Mouse (Mus musculus) E14TG2a.4 (cell line): ENCODE data around the gene Zfand3.

ENCODE experiments used
- H3K27me3 ChIP-seq: 2 replicates; pipeline ENCODE4 v1.6.1; 2014; ENCODE audit warnings: low read length, control low read depth; ENCODE audit not compliant: insufficient read depth
- H3K36me3 ChIP-seq: 2 replicates; pipeline ENCODE4 v1.6.1; 2014; ENCODE audit warnings: low read length, control low read depth; ENCODE audit not compliant: insufficient read depth
- H3K4me1 ChIP-seq: replicated peaks from 2 replicates; pipeline ENCODE4 v1.6.1; 2014; ENCODE audit warnings: low read depth, low read length, control low read depth
- H3K4me3 ChIP-seq: replicated peaks from 2 replicates; pipeline ENCODE4 v1.5.1; 2014; ENCODE audit warnings: mild to moderate bottlenecking, low read length
- H3K9me3 ChIP-seq: 2 replicates; pipeline ENCODE4 v1.6.1; 2014; ENCODE audit warnings: low read length, control low read depth
- CTCF ChIP-seq: conservative IDR thresholded peaks from 2 replicates; pipeline ENCODE4 v1.5.1; 2014; ENCODE audit warnings: low read length
- NANOG ChIP-seq: IDR thresholded peaks from 2 replicates; pipeline ENCODE4 v1.6.1; 2014; ENCODE audit warnings: borderline replicate concordance, low read length, mixed read lengths
- POU5F1 ChIP-seq: IDR thresholded peaks from 2 replicates; pipeline ENCODE4 v1.6.1; 2014; ENCODE audit warnings: low read length, borderline replicate concordance

Gene Zfand3

GRCm38 (mm10) chr17:30182063-30182462, 177.5 kb downstream of the Zfand3 start:
- H3K4me3 ChIP-seq, result no peak overlapping the region
- H3K36me3 ChIP-seq, result peaks cover 12% of the 10 kb centered on the region
- peaks cover 2% of the 10 kb centered on the region; the same call in 1 of the 2 replicates for H3K4me1 ChIP-seq
- no peaks in the 10 kb centered on the region for H3K9me3 ChIP-seq
- no peaks in the 10 kb centered on the region for H3K27me3 ChIP-seq
- no peak for TF ChIP-seq NANOG
- no peak for TF ChIP-seq CTCF
- TF ChIP-seq POU5F1, result no peak

- H3K36me3 ChIP-seq, result no peaks in the 10 kb centered on the region
- H3K27me3 ChIP-seq, result no peaks in the 10 kb centered on the region
- peaks cover 15% of the 10 kb centered on the region for H3K4me1 ChIP-seq
- no peaks in the 10 kb centered on the region for H3K9me3 ChIP-seq
- TF ChIP-seq NANOG, result no peak
- no peak for TF ChIP-seq POU5F1
- TF ChIP-seq CTCF, result no peak
- no peak overlapping the region for H3K4me3 ChIP-seq
These were observed 179.0 kb downstream of the Zfand3 start for GRCm38 (mm10) chr17:30183561-30183960.

- Histone ChIP-seq H3K4me3 (no peak overlapping the region), H3K36me3 (no peaks in the 10 kb centered on the region), H3K27me3 (no peaks in the 10 kb centered on the region), H3K9me3 (no peaks in the 10 kb centered on the region), H3K4me1 (peaks cover 30% of the 10 kb centered on the region)
- no peak for TF ChIP-seq CTCF
- TF ChIP-seq NANOG, result no peak
- TF ChIP-seq POU5F1, result no peak
These were observed 182.6 kb downstream of the Zfand3 start for GRCm38 (mm10) chr17:30187154-30187553.

- Histone ChIP-seq H3K9me3 (no peaks in the 10 kb centered on the region), H3K36me3 (peaks cover 1% of the 10 kb centered on the region; the same call in 1 of the 2 replicates), H3K4me1 (peaks cover 34% of the 10 kb centered on the region), H3K4me3 (no peak overlapping the region), H3K27me3 (no peaks in the 10 kb centered on the region)
- TF ChIP-seq NANOG, result no peak
- no peak for TF ChIP-seq POU5F1
- TF ChIP-seq CTCF, result no peak
These were observed 183.0 kb downstream of the Zfand3 start for GRCm38 (mm10) chr17:30187581-30187980.

- Histone ChIP-seq H3K27me3 (no peaks in the 10 kb centered on the region), H3K36me3 (peaks cover 7% of the 10 kb centered on the region), H3K4me1 (peaks cover 36% of the 10 kb centered on the region), H3K9me3 (no peaks in the 10 kb centered on the region), H3K4me3 (no peak overlapping the region)
- no peak for TF ChIP-seq CTCF
- TF ChIP-seq POU5F1, result no peak
- TF ChIP-seq NANOG, result no peak
These were observed 183.8 kb downstream of the Zfand3 start for GRCm38 (mm10) chr17:30188031-30188981.

GRCm38 (mm10) chr17:30191097-30191640, 186.6 kb downstream of the Zfand3 start:
- no peak overlapping the region for H3K4me3 ChIP-seq
- TF ChIP-seq POU5F1, result no peak
- no peak for TF ChIP-seq NANOG
- TF ChIP-seq CTCF, result no peak
- H3K36me3 ChIP-seq, result peaks cover 27% of the 10 kb centered on the region
- H3K9me3 ChIP-seq, result no peaks in the 10 kb centered on the region
- peaks cover 44% of the 10 kb centered on the region for H3K4me1 ChIP-seq
- no peaks in the 10 kb centered on the region for H3K27me3 ChIP-seq

- Histone ChIP-seq H3K36me3 (peaks cover 29% of the 10 kb centered on the region), H3K9me3 (no peaks in the 10 kb centered on the region), H3K4me3 (no peak overlapping the region), H3K27me3 (no peaks in the 10 kb centered on the region), H3K4me1 (peaks cover 51% of the 10 kb centered on the region)
- TF ChIP-seq POU5F1 (no peak), CTCF (no peak), NANOG (no peak)
These were observed 188.0 kb downstream of the Zfand3 start for GRCm38 (mm10) chr17:30192416-30193005.

- no peak for TF ChIP-seq CTCF
- no peak for TF ChIP-seq POU5F1
- no peak for TF ChIP-seq NANOG
- H3K4me1 ChIP-seq, result peaks cover 43% of the 10 kb centered on the region
- peaks cover 36% of the 10 kb centered on the region for H3K36me3 ChIP-seq
These were observed 189.1 kb downstream of the Zfand3 start for GRCm38 (mm10) chr17:30193615-30194014.

More at GRCm38 (mm10) chr17:30193615-30194014, 189.1 kb downstream of the Zfand3 start:
- Histone ChIP-seq H3K4me3 (no peak overlapping the region), H3K27me3 (no peaks in the 10 kb centered on the region), H3K9me3 (no peaks in the 10 kb centered on the region)
